Mouse (Mus musculus) brain, embryonic 14.5 days (tissue): ENCODE data around the gene Taf15. TPM values are rescaled to one million over a fixed set of nuclear protein-coding genes. Genes with fewer than 3 reads are reported as not detected.
"Not testable (repeated sequence)": the region's sequence is repeated elsewhere in the genome, so short reads cannot be mapped to it uniquely, and the experiment has no call there.

Experiments used
- DNase-seq: peaks from one replicate; pipeline ENCODE4 v3.0.0-alpha.2; 2011; ENCODE audit warnings: low read depth
- CTCF ChIP-seq: fragments of 200-500 bp; IDR thresholded peaks from 2 replicates; pipeline ENCODE4 v1.5.1; 2012; ENCODE audit warnings: inconsistent platforms, mild to moderate bottlenecking, moderate library complexity, borderline replicate concordance; ENCODE audit not compliant: insufficient read depth, insufficient read length; ENCODE audit errors: extremely low read depth
- POLR2A ChIP-seq: fragments of 200-500 bp; IDR thresholded peaks from 2 replicates; pipeline ENCODE4 v1.6.1; 2012; ENCODE audit warnings: mild to moderate bottlenecking, inconsistent platforms, borderline replicate concordance; ENCODE audit not compliant: poor library complexity, insufficient read depth, insufficient read length, severe bottlenecking; ENCODE audit errors: extremely low read depth
- polyA plus RNA-seq: library from polyadenylated mRNA; depleted of rRNA; stranded (reverse); fragments of >200 nt; gene quantifications from 2 replicates; pipeline ENCODE4 v1.2.3, GENCODE M21; 2012; rRNA removed

Gene Taf15
- polyA plus RNA-seq, 1 experiment, result 92.8 TPM

DNA sequence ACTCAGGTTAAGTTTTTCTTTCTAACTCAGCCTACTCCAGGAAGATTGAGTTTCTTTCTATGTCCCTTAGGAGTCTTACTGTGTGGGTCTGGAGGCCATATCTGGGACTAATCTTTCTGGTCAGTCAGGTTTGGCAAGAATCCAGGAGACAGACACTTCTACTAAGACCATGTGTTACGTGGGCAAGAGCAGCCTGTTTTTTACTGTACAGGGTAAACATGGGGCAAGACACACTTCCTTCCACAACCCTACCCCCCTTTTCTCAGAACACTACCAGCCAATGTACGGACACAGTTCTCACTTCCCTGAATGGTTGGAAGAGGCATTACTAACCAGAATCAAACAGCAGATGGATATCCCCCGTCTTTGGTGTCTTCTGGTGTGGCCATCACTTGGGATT lies 71.3 kb downstream of the Taf15 start:
- TF ChIP-seq POLR2A (no peak), CTCF (no peak)
- DNase-seq, result no peak

DNA sequence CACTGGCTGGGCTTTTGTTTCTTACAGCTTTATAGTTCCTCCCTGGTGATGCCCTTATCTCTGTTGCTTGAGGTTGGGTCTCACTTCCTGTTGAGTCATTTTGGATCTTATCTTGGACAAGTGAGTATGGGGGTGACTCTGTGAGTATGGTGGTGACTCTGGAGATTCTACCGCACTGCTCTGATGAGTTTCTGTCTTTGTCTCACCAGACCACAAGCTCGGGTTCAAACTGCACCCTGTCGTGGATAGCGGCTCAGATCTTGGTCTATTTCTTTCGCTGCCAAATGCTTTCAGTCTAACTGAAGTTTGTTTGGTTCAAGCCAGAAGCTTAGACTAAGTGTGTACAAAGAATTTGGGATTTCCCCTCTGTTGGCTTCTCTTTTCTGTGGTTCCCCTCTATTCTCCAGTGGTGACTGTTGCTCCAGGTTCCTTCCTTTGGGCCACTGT lies 77.3 kb downstream of the Taf15 start:
- TF ChIP-seq CTCF (no peak), POLR2A (no peak)
- no peak for DNase-seq

DNA sequence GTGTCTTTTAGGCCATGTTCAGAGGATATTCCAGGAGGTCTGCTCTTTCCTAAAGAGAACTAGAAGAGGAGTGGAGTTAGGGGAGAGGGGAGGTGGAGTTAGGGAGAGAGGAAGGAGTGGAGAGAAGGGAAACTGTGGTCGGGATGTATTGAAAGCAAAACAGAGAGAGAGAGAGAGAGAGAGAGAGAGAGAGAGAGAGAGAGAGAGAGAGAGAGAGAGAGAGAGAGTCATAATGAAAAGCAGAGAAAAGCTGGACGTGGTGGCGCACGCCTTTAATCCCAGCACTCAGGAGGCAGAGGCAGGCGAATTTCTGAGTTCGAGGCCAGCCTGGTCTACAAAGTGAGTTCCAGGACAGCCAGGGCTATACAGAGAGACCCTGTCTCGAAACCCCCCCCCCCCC lies 78.2 kb downstream of the Taf15 start:
- not testable (repeated sequence) for DNase-seq

DNA sequence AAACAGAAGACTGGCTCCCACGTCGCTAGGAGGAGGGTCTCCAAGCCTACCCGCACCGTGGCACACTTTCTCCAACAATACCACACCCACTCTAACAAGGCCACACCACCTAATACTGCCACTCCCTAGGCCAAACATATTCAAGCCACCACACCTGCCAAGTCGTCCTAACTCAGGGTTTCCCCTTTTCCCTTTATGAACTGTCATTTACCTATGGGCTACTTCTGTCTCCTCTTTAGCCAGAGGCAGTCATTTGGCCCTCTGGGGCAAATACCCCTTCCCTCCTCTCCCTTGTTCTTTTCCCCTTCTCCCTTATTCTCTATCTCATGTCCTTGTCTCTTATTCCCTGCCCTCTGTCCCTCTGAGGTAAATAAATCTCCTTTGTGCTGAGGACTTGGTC lies 78.8 kb downstream of the Taf15 start:
- TF ChIP-seq CTCF (no peak), POLR2A (no peak)

More for the DNA sequence above, 78.8 kb downstream of the Taf15 start:
- DNase-seq, result no peak

Other genes starting within 250 kb of the Taf15 start
- gene Slfn14, start 186.4 kb upstream of the Taf15 start, polyA plus RNA-seq, result 0.05 and 0.09 TPM in 2 replicates
- 83.2 and 149 TPM in 2 replicates for gene Ap2b1, start 174.1 kb upstream of the Taf15 start, polyA plus RNA-seq
- gene Pex12, start 170.5 kb upstream of the Taf15 start, polyA plus RNA-seq, result 13.6 and 13.7 TPM in 2 replicates
- gene Rasl10b, start 63.9 kb upstream of the Taf15 start, polyA plus RNA-seq, result 74.3 and 88.9 TPM in 2 replicates
- gene Gas2l2, start 43.6 kb upstream of the Taf15 start, polyA plus RNA-seq, result 0.21 and 0.63 TPM in 2 replicates
- 0.53 and 0.55 TPM in 2 replicates for gene 1700020L24Rik, start 35.4 kb upstream of the Taf15 start, polyA plus RNA-seq
- 5.5 and 9.1 TPM in 2 replicates for gene Mmp28, start 10.0 kb upstream of the Taf15 start, polyA plus RNA-seq
- gene Heatr9, start 49.1 kb downstream of the Taf15 start, polyA plus RNA-seq, result not detected in 2 replicates
- gene Ccl5, start 57.4 kb downstream of the Taf15 start, polyA plus RNA-seq, result 0.21 TPM in 1 of 2 replicates, not detected in the other
- gene Ccl9, start 105.5 kb downstream of the Taf15 start, polyA plus RNA-seq, result 0.83 and 1.00 TPM in 2 replicates
- gene Ccl6, start 120.0 kb downstream of the Taf15 start, polyA plus RNA-seq, result 0.72 and 0.78 TPM in 2 replicates
- gene Rpl9-ps1, start 172.5 kb downstream of the Taf15 start, polyA plus RNA-seq, result not detected in 2 replicates
- gene Ccl3, start 176.3 kb downstream of the Taf15 start, polyA plus RNA-seq, result 1.7 and 2.4 TPM in 2 replicates
- gene Ccl4, start 189.5 kb downstream of the Taf15 start, polyA plus RNA-seq, result 0.38 and 0.44 TPM in 2 replicates
- not detected in 2 replicates for gene Wfdc17, start 230.9 kb downstream of the Taf15 start, polyA plus RNA-seq
- gene Wfdc18, start 235.9 kb downstream of the Taf15 start, polyA plus RNA-seq, result not detected in 2 replicates